Mouse (Mus musculus) liver, adult 2 months (tissue): ENCODE measurements at regions not wholly inside any gene's neighbourhood (a gene's known extent, or its start where the extent isn't known, plus 50 kb on each side); places are given as distances from the start of the nearest gene placed in this dataset.

Experiments used
- CTCF ChIP-seq: fragments of 200-500 bp; IDR thresholded peaks from 2 replicates; pipeline ENCODE4 v1.5.1; 2011; ENCODE audit warnings: low read depth, low read length, control low read depth
- POLR2A ChIP-seq: fragments of 200-500 bp; IDR thresholded peaks from 2 replicates; pipeline ENCODE4 v1.6.1; 2011; ENCODE audit warnings: low read length, control low read depth; ENCODE audit not compliant: insufficient read depth; ENCODE audit errors: extremely low read depth

- TF ChIP-seq CTCF (no peak), POLR2A (no peak)
These were observed 106.7 kb upstream of the Haao start for GRCm38 (mm10) chr17:83954291-83955057.
